Mouse (Mus musculus) small intestine, adult 2 months (tissue): Measurements from ENCODE around the gene Gli3.

ENCODE experiments used
- CTCF ChIP-seq: fragments of 200-500 bp; IDR thresholded peaks from 2 replicates; pipeline ENCODE4 v1.5.1; 2012; ENCODE audit warnings: low read depth, mild to moderate bottlenecking, control low read depth, inconsistent platforms, low read length, moderate library complexity, mixed read lengths; ENCODE audit not compliant: insufficient replicate concordance, insufficient read length; ENCODE audit errors: extremely low read depth
- POLR2A ChIP-seq: fragments of 200-500 bp; IDR thresholded peaks from 2 replicates; pipeline ENCODE4 v1.6.1; 2012; ENCODE audit warnings: low read depth, mild to moderate bottlenecking, control low read depth, inconsistent platforms, low read length, moderate library complexity

- TF ChIP-seq CTCF (no peak), POLR2A (no peak)
Observed at GRCm38 (mm10) chr13:15466496-15466895, 3.5 kb downstream of the Gli3 start.
